Mouse (Mus musculus) MEL (cell line): ENCODE measurements around the gene Snrpd2. TPM values are rescaled to one million over a fixed set of nuclear protein-coding genes. Genes with fewer than 3 reads are reported as not detected.

Source experiments
- DNase-seq: peaks from one replicate; pipeline ENCODE4 v3.0.0; 2011; ENCODE audit warnings: low read depth, low spot score
- H3K27ac ChIP-seq: 2 replicates; pipeline ENCODE4 v1.5.1; 2012; ENCODE audit warnings: low read depth, mild to moderate bottlenecking, control low read depth, low read length, moderate library complexity; ENCODE audit not compliant: control insufficient read depth
- H3K27me3 ChIP-seq, 2 experiments: fragments of 150-350 bp in 1 of 2; sonication (generic) in 1 of 2; 2 replicates each; pipeline ENCODE4 v1.6.1; 2012; ENCODE audit warnings: low read length in 2 of 2, mild to moderate bottlenecking in 2 of 2, improper control_type of control experiment in 1 of 2, moderate library complexity in 1 of 2; ENCODE audit not compliant: insufficient read depth in 2 of 2, control insufficient read depth in 1 of 2
- H3K36me3 ChIP-seq, 2 experiments: 2 replicates each; pipeline ENCODE4 v1.6.1; 2012 to 2014; ENCODE audit warnings: low read length in 2 of 2, improper control_type of control experiment in 1 of 2, inconsistent platforms in 1 of 2, mild to moderate bottlenecking in 1 of 2; ENCODE audit not compliant: insufficient read depth in 2 of 2, control insufficient read depth in 1 of 2
- H3K4me1 ChIP-seq, 2 experiments: fragments of 150-350 bp in 1 of 2; sonication (generic) in 1 of 2; 2 replicates each; pipeline ENCODE4 v1.6.1; 2012; ENCODE audit warnings: low read length in 2 of 2, improper control_type of control experiment in 1 of 2, mild to moderate bottlenecking in 1 of 2; ENCODE audit not compliant: insufficient read depth in 2 of 2, control insufficient read depth in 1 of 2
- H3K4me3 ChIP-seq, 2 experiments: fragments of 150-350 bp in 1 of 2; sonication (generic) in 1 of 2; 2 replicates each; pipeline ENCODE4 v1.5.1; 2012; ENCODE audit warnings: low read depth in 2 of 2, low read length in 2 of 2, mild to moderate bottlenecking in 2 of 2, moderate library complexity in 2 of 2, control low read depth in 1 of 2, improper control_type of control experiment in 1 of 2; ENCODE audit not compliant: control insufficient read depth in 1 of 2, insufficient read depth in 1 of 2
- H3K79me2 ChIP-seq: 2 replicates; pipeline ENCODE4 v1.6.1; 2012; ENCODE audit warnings: mild to moderate bottlenecking, low read length, moderate library complexity; ENCODE audit not compliant: control insufficient read depth, poor library complexity, insufficient read depth
- H3K9ac ChIP-seq: 2 replicates; pipeline ENCODE4 v1.6.1; 2012; ENCODE audit warnings: low read depth, mild to moderate bottlenecking, control low read depth, low read length, moderate library complexity; ENCODE audit not compliant: control insufficient read depth, poor library complexity, severe bottlenecking
- H3K9me3 ChIP-seq: fragments of 150-350 bp; sonication (generic); replicated peaks from 2 replicates; pipeline ENCODE4 v1.6.1; 2012; ENCODE audit warnings: mild to moderate bottlenecking, low read length, improper control_type of control experiment, moderate library complexity; ENCODE audit not compliant: insufficient read depth
- BHLHE40 ChIP-seq: IDR thresholded peaks from 2 replicates; pipeline ENCODE4 v1.6.1; 2012; ENCODE audit warnings: low read depth, mild to moderate bottlenecking, inconsistent platforms, low read length, improper control_type of control experiment, borderline replicate concordance
- CHD1 ChIP-seq: IDR thresholded peaks from 2 replicates; pipeline ENCODE4 v1.6.1; 2012; ENCODE audit warnings: low read depth, mild to moderate bottlenecking, inconsistent platforms, low read length, improper control_type of control experiment
- CTCF ChIP-seq, 3 experiments: IDR thresholded peaks in 2 of 3; conservative IDR thresholded peaks in 1 of 3; 2 replicates each; pipeline ENCODE4 v1.5.1; 2011 to 2012; ENCODE audit warnings: low read length in 3 of 3, low read depth in 2 of 3, mild to moderate bottlenecking in 2 of 3, improper control_type of control experiment in 1 of 3, inconsistent platforms in 1 of 3, mixed read lengths in 1 of 3, moderate library complexity in 1 of 3; ENCODE audit not compliant: control insufficient read depth in 1 of 3, insufficient read depth in 1 of 3, poor library complexity in 1 of 3, severe bottlenecking in 1 of 3
- ELF1 ChIP-seq: IDR thresholded peaks from 2 replicates; pipeline ENCODE4 v1.6.1; 2014; ENCODE audit warnings: low read depth, mild to moderate bottlenecking, inconsistent platforms, low read length, improper control_type of control experiment, moderate library complexity
- EP300 ChIP-seq, 2 experiments: IDR thresholded peaks; 2 replicates each; pipeline ENCODE4 v1.6.1; 2011; ENCODE audit warnings: improper control_type of control experiment in 2 of 2, low read length in 2 of 2, low read depth in 1 of 2, mild to moderate bottlenecking in 1 of 2
- ETS1 ChIP-seq: IDR thresholded peaks from 2 replicates; pipeline ENCODE4 v1.6.1; 2012; ENCODE audit warnings: low read depth, mild to moderate bottlenecking, inconsistent platforms, low read length, improper control_type of control experiment, moderate library complexity
- KAT2A ChIP-seq: conservative IDR thresholded peaks from 2 replicates; pipeline ENCODE4 v1.6.1; 2012; ENCODE audit warnings: low read depth, low read length, improper control_type of control experiment, inconsistent platforms
- MAFK ChIP-seq: IDR thresholded peaks from 2 replicates; pipeline ENCODE4 v1.6.1; 2011; ENCODE audit warnings: low read depth, mild to moderate bottlenecking, low read length, improper control_type of control experiment, borderline replicate concordance
- MAX ChIP-seq: IDR thresholded peaks from 2 replicates; pipeline ENCODE4 v1.6.1; 2011; ENCODE audit warnings: low read length, improper control_type of control experiment
- MAZ ChIP-seq: IDR thresholded peaks from 2 replicates; pipeline ENCODE4 v1.6.1; 2012; ENCODE audit warnings: low read depth, mild to moderate bottlenecking, inconsistent platforms, low read length, improper control_type of control experiment
- MXI1 ChIP-seq: IDR thresholded peaks from 2 replicates; pipeline ENCODE4 v1.6.1; 2011; ENCODE audit warnings: mild to moderate bottlenecking, low read depth, low read length, improper control_type of control experiment
- MYC ChIP-seq: IDR thresholded peaks from 2 replicates; pipeline ENCODE4 v1.6.1; 2011; ENCODE audit warnings: low read depth, mild to moderate bottlenecking, low read length, improper control_type of control experiment, moderate library complexity
- POLR2A ChIP-seq, 2 experiments: IDR thresholded peaks; 2 replicates each; pipeline ENCODE4 v1.6.1; 2011 to 2012; ENCODE audit warnings: low read length in 2 of 2, mild to moderate bottlenecking in 2 of 2, control low read depth in 1 of 2, improper control_type of control experiment in 1 of 2, low read depth in 1 of 2, moderate library complexity in 1 of 2; ENCODE audit not compliant: control insufficient read depth in 1 of 2, insufficient read depth in 1 of 2, poor library complexity in 1 of 2
- POLR2AphosphoS2 ChIP-seq: IDR thresholded peaks from 2 replicates; pipeline ENCODE4 v1.6.1; 2011; ENCODE audit warnings: low read length, improper control_type of control experiment
- POLR2AphosphoS5 ChIP-seq: IDR thresholded peaks from 2 replicates; pipeline ENCODE4 v1.6.1; 2012; ENCODE audit warnings: low read depth, borderline replicate concordance, mild to moderate bottlenecking, inconsistent platforms, low read length, moderate library complexity, mixed read lengths
- RAD21 ChIP-seq: IDR thresholded peaks from 2 replicates; pipeline ENCODE4 v1.6.1; 2011; ENCODE audit warnings: mild to moderate bottlenecking, low read depth, low read length, improper control_type of control experiment
- SIN3A ChIP-seq: IDR thresholded peaks from 2 replicates; pipeline ENCODE4 v1.6.1; 2012; ENCODE audit warnings: low read length, improper control_type of control experiment, inconsistent platforms
- SMC3 ChIP-seq: IDR thresholded peaks from 2 replicates; pipeline ENCODE4 v1.6.1; 2011; ENCODE audit warnings: low read depth, low read length, improper control_type of control experiment
- UBTF ChIP-seq: IDR thresholded peaks from 2 replicates; pipeline ENCODE4 v1.6.1; 2012; ENCODE audit warnings: low read depth, mild to moderate bottlenecking, inconsistent platforms, low read length, improper control_type of control experiment, moderate library complexity, borderline replicate concordance; ENCODE audit not compliant: insufficient read depth
- USF1 ChIP-seq: IDR thresholded peaks from 2 replicates; pipeline ENCODE4 v1.6.1; 2014; ENCODE audit warnings: low read depth, mild to moderate bottlenecking, inconsistent platforms, low read length, improper control_type of control experiment, moderate library complexity
- USF2 ChIP-seq, 2 experiments: IDR thresholded peaks; 2 replicates each; pipeline ENCODE4 v1.6.1; 2011 to 2012; ENCODE audit warnings: improper control_type of control experiment in 2 of 2, low read length in 2 of 2, borderline replicate concordance in 1 of 2, inconsistent platforms in 1 of 2, low read depth in 1 of 2, mild to moderate bottlenecking in 1 of 2; ENCODE audit not compliant: insufficient read depth in 1 of 2
- ZC3H11A ChIP-seq: IDR thresholded peaks from 2 replicates; pipeline ENCODE4 v1.6.1; 2012; ENCODE audit warnings: low read depth, mild to moderate bottlenecking, inconsistent platforms, low read length, improper control_type of control experiment
- polyA plus RNA-seq, 2 experiments: library from polyadenylated mRNA; stranded (reverse) in 1 of 2; unstranded in 1 of 2; fragments of >175 nt in 1 of 2; fragments of >200 nt in 1 of 2; gene quantifications; 2 replicates each; pipeline versions ENCODE4 v1.2.1 to v1.2.4; 2012; ENCODE audit warnings: low replicate concordance in 2 of 2, low read depth in 1 of 2; ENCODE audit not compliant: insufficient read length in 2 of 2, insufficient read depth in 1 of 2, missing spikeins in 1 of 2
- total RNA-seq: library from RNA; depleted of rRNA; stranded (reverse); fragments of 300-350 nt; gene quantifications from 2 replicates; pipeline ENCODE4 v1.2.3, GENCODE M21; 2012

Gene Snrpd2
- total and polyA plus RNA-seq, 3 experiments: 234 to 345 TPM; not detected in 1

GRCm38 (mm10) chr7:19164189-19164588 lies 14.7 kb downstream of the Snrpd2 start:
- H3K9me3 ChIP-seq: no peaks in the 10 kb centered on the region
- DNase-seq: peak; percentile 94
- TF ChIP-seq SIN3A (0 out of 2 replicates have a peak, but pooled peaks have one; percentile 10), MAX (0 out of 2 replicates have a peak, but pooled peaks have one; percentile 35), MXI1 (no peak)
- TF ChIP-seq, all 39 proteins: peak for 2
- Histone ChIP-seq H3K36me3 (peaks cover 0 to 7% of the 10 kb centered on the region in 2 experiments; a peak in 2 of 4 replicates), H3K27ac (no peak overlapping the region), H3K79me2 (no peaks in the 10 kb centered on the region), H3K9ac (no peak overlapping the region), H3K27me3 (no peaks in the 10 kb centered on the region), H3K4me3 (peak overlapping the region; percentile 24 to 34), H3K4me1 (peaks cover 6 to 28% of the 10 kb centered on the region in 2 experiments; a peak in 3 of 4 replicates)

GRCm38 (mm10) chr7:19164978-19165377 lies 15.5 kb downstream of the Snrpd2 start:
- H3K79me2 ChIP-seq: no peaks in the 10 kb centered on the region

More at GRCm38 (mm10) chr7:19164978-19165377, 15.5 kb downstream of the Snrpd2 start:
- H3K4me1 ChIP-seq: peaks cover 6 to 28% of the 10 kb centered on the region in 2 experiments; a peak in 3 of 4 replicates
- H3K36me3 ChIP-seq: peaks cover 0 to 7% of the 10 kb centered on the region in 2 experiments; a peak in 2 of 4 replicates
- peak; percentile 83 for DNase-seq
- no peaks in the 10 kb centered on the region for H3K9me3 ChIP-seq
- H3K27me3 ChIP-seq: no peaks in the 10 kb centered on the region
- H3K9ac ChIP-seq: no peak overlapping the region
- peak overlapping the region; percentile 24 to 33 for H3K4me3 ChIP-seq
- TF ChIP-seq SIN3A: peak; percentile 64; the same call in 1 of the 2 replicates
- peak; percentile 63 for TF ChIP-seq USF1
- TF ChIP-seq EP300 (IDR thresholded peaks at IDR 0.05; ENCODE audit: low read depth in 1 of 2, low read length in 2 of 2): 0 out of 4 replicates have a peak, but pooled peaks of 1 of the 2 experiments have one; percentile 5
- TF ChIP-seq RAD21: no peak
- TF ChIP-seq USF2 (IDR thresholded peaks at IDR 0.05; ENCODE audit: borderline replicate concordance in 1 of 2, insufficient read depth in 1 of 2, low read depth in 1 of 2, low read length in 2 of 2): no peak
- 0 out of 4 replicates have a peak, but pooled peaks of 1 of the 2 experiments have one; percentile 39 for TF ChIP-seq POLR2A (IDR thresholded peaks at IDR 0.05; ENCODE audit: control insufficient read depth in 1 of 2, insufficient read depth in 1 of 2, low read depth in 1 of 2, low read length in 2 of 2, poor library complexity in 1 of 2)
- no peak for TF ChIP-seq KAT2A
- peak; percentile 29; the same call in 1 of the 2 replicates for TF ChIP-seq ETS1
- TF ChIP-seq CHD1: no peak
- TF ChIP-seq POLR2AphosphoS2: no peak
- TF ChIP-seq ZC3H11A: no peak
- no peak for TF ChIP-seq MAFK
- no peak for TF ChIP-seq SMC3
- no peak for TF ChIP-seq CTCF (IDR thresholded peaks at IDR 0.05 in 2 of 3, conservative IDR thresholded peaks at IDR 0.05 in 1 of 3; ENCODE audit: control insufficient read depth in 1 of 3, insufficient read depth in 1 of 3, low read depth in 2 of 3, low read length in 3 of 3, poor library complexity in 1 of 3, severe bottlenecking in 1 of 3)
- no peak for TF ChIP-seq UBTF
- TF ChIP-seq MAX: peak; percentile 92
- TF ChIP-seq MAZ: no peak
- TF ChIP-seq POLR2AphosphoS5: no peak
- peak; percentile 29; the same call in 1 of the 2 replicates for TF ChIP-seq ELF1
- TF ChIP-seq MYC: peak; percentile 86
- peak; percentile 95 for TF ChIP-seq MXI1
- TF ChIP-seq BHLHE40: peak; percentile 99
- peak overlapping the region; percentile 25 for H3K27ac ChIP-seq
